27 mouse cellular contexts compared by ENCODE assay signal in the genomic region with DNA sequence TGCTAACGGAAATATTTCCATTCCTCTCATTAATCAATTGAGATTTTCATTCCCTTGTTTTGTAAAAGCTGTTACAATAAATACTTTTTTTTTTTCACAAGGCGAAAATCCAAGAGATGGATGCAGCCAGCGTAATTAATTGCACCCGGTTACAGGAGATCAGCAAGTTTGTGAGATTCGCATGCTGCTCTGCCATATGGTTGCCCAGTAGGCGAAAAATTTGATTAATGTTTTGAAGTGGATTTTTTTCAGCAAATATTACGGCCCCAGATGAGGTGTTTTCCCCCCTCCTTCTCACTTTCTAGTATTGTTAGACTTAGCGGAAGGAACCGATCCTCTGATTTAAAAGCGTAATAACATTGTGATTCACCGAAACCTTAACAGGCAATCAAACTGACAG.
DNase-seq lines count a peak whose midpoint lies in the region; ATAC-seq and TF ChIP-seq lines count a peak whose summit lies in the region.
"Had no signal": no experiment of that assay in that cellular context is flagged by ENCODE, and none has a peak within 500 bp of the region (broad histone marks: within the 10 kb centered on the region; RNA-seq: fewer than 3 reads in every experiment).

No protein-coding gene starts in this region.

- 40% methylated on average over 11 of the region's 11 CpGs for WGBS in hindbrain, postnatal 0 days
- 42% methylated on average over 11 of the region's 11 CpGs for WGBS in hindbrain, embryonic 12.5 days
- 88% methylated on average over 11 of the region's 11 CpGs for WGBS in heart, embryonic 10.5 days

- peak; percentile 60 for DNase-seq in hindbrain, postnatal 0 days (ENCODE audit: low spot score)
- DNase-seq in brain, embryonic 14.5 days (ENCODE audit: low read depth), result peak; percentile 86
- peak; percentile 89 to 90 for DNase-seq in cerebellum, adult 18-20 months
- DNase-seq in cerebellum, postnatal 14 days, result peak; percentile 72 to 84
- DNase-seq in heart, embryonic 10.5 days (ENCODE audit: low spot score), result no peak
- DNase-seq: adrenal gland, adult 8-10 months; B cell, adult 2 months; gastrocnemius, postnatal 14 days; heart, adult 11 months; heart, postnatal 10 days; kidney, postnatal 10 days; lung, adult 2 months; lung, postnatal 14 days; right cerebral cortex, adult 18-20 months; right cerebral cortex, postnatal 4 days; thymus, postnatal 25 days had no signal

- H3K27ac ChIP-seq in hindbrain, postnatal 0 days, result no peak overlapping the region
- H3K27ac ChIP-seq in hindbrain, embryonic 12.5 days, result no peak overlapping the region
- H3K27ac ChIP-seq in heart, embryonic 10.5 days, result no peak overlapping the region
- H3K27ac ChIP-seq: limb, embryonic 12.5 days had no signal

- no peak overlapping the region for H3K4me2 ChIP-seq in hindbrain, postnatal 0 days (ENCODE audit: low read depth, low read length)
- no peak overlapping the region for H3K4me2 ChIP-seq in hindbrain, embryonic 12.5 days (replicated peaks)
- H3K4me2 ChIP-seq: heart, embryonic 12.5 days; limb, embryonic 12.5 days; liver, embryonic 11.5 days; midbrain, embryonic 11.5 days had no signal

- peaks cover 31% of the 10 kb centered on the region; the same call in 1 of the 2 replicates for H3K27me3 ChIP-seq in hindbrain, postnatal 0 days (ENCODE audit: insufficient read depth, low read length)
- H3K27me3 ChIP-seq in hindbrain, embryonic 12.5 days, result 0 out of 2 replicates have a peak, but pooled peaks cover 4% of the 10 kb centered on the region
- no peaks in the 10 kb centered on the region for H3K27me3 ChIP-seq in heart, embryonic 10.5 days (ENCODE audit: insufficient read depth, poor library complexity, severe bottlenecking)
- H3K27me3 ChIP-seq: CH12.LX; heart, embryonic 12.5 days; Patski had no signal

- no peak for ATAC-seq in hindbrain, postnatal 0 days
- no peak for ATAC-seq in hindbrain, embryonic 12.5 days (ENCODE audit: low FRiP score)
- ATAC-seq in activated CD4-positive, CD25-positive, alpha-beta regulatory T cell, adult 4 months, result no peak
- ATAC-seq: forebrain, embryonic 16.5 days; Patski had no signal

- H3K4me3 ChIP-seq in hindbrain, postnatal 0 days (ENCODE audit: low read length), result no peak overlapping the region
- H3K4me3 ChIP-seq in hindbrain, embryonic 12.5 days, result no peak overlapping the region
- no peak overlapping the region for H3K4me3 ChIP-seq in heart, embryonic 10.5 days
- H3K4me3 ChIP-seq: heart, embryonic 12.5 days; hindbrain, embryonic 10.5 days; limb, embryonic 12.5 days had no signal

- H3K9ac ChIP-seq in hindbrain, postnatal 0 days (replicated peaks; ENCODE audit: low read length), result no peak overlapping the region
- no peak overlapping the region for H3K9ac ChIP-seq in hindbrain, embryonic 12.5 days
- H3K9ac ChIP-seq: heart, embryonic 12.5 days; limb, embryonic 12.5 days had no signal

- H3K36me3 ChIP-seq in hindbrain, postnatal 0 days (ENCODE audit: insufficient read depth, low read length), result no peaks in the 10 kb centered on the region
- no peaks in the 10 kb centered on the region for H3K36me3 ChIP-seq in hindbrain, embryonic 12.5 days
- no peaks in the 10 kb centered on the region for H3K36me3 ChIP-seq in heart, embryonic 10.5 days
- H3K36me3 ChIP-seq: G1E had no signal

- TF ChIP-seq POLR2A in brain, embryonic 14.5 days (IDR thresholded peaks at IDR 0.05; ENCODE audit: borderline replicate concordance, extremely low read depth, insufficient read depth, insufficient read length, poor library complexity, severe bottlenecking), result no peak

- H3K4me1 ChIP-seq in hindbrain, postnatal 0 days (ENCODE audit: insufficient read depth, low read length), result no peaks in the 10 kb centered on the region
- H3K4me1 ChIP-seq in hindbrain, embryonic 12.5 days, result peaks cover 31% of the 10 kb centered on the region
- H3K4me1 ChIP-seq in heart, embryonic 10.5 days, result peaks cover 14% of the 10 kb centered on the region

- TF ChIP-seq CTCF in hindbrain, postnatal 0 days (IDR thresholded peaks at IDR 0.05; ENCODE audit: low read depth), result no peak
- no peak for TF ChIP-seq CTCF in brain, embryonic 14.5 days (IDR thresholded peaks at IDR 0.05; ENCODE audit: borderline replicate concordance, extremely low read depth, insufficient read depth, insufficient read length)

- H3K9me3 ChIP-seq in hindbrain, postnatal 0 days (ENCODE audit: low read length), result no peaks in the 10 kb centered on the region
- H3K9me3 ChIP-seq in hindbrain, embryonic 12.5 days (replicated peaks), result no peaks in the 10 kb centered on the region; the same call in 1 of the 2 replicates
- H3K9me3 ChIP-seq in heart, embryonic 10.5 days, result 0 out of 2 replicates have a peak, but pooled peaks cover 4% of the 10 kb centered on the region
